Mouse (Mus musculus) embryonic facial prominence, embryonic 13.5 days (tissue): Measurements from ENCODE around the gene Tmem259. TPM values are rescaled to one million over a fixed set of nuclear protein-coding genes. Genes with fewer than 3 reads are reported as not detected.

Source experiments
- ATAC-seq: fragments of 200-750 bp; cut with Nextera tagmentation; 2 replicates; pipeline ENCODE4 v1.8.0; 2017; ENCODE audit warnings: low read depth; ENCODE audit not compliant: insufficient number of reproducible peaks, insufficient read depth, low FRiP score, low TSS enrichment
- H3K27ac ChIP-seq: fragments of 300-500 bp; sonication (generic); 2 replicates; pipeline ENCODE4 v1.5.1; 2015; ENCODE audit warnings: moderate library complexity, mild to moderate bottlenecking, inconsistent platforms
- H3K27me3 ChIP-seq: fragments of 300-500 bp; sonication (generic); 2 replicates; pipeline ENCODE4 v1.6.1; 2015; ENCODE audit warnings: mild to moderate bottlenecking, inconsistent platforms
- H3K36me3 ChIP-seq: fragments of 300-500 bp; sonication (generic); 2 replicates; pipeline ENCODE4 v1.6.1; 2015; ENCODE audit warnings: mild to moderate bottlenecking, inconsistent platforms
- H3K4me1 ChIP-seq: fragments of 300-500 bp; sonication (generic); 2 replicates; pipeline ENCODE4 v1.6.1; 2015; ENCODE audit warnings: inconsistent platforms
- H3K4me2 ChIP-seq: fragments of 300-500 bp; sonication (generic); 2 replicates; pipeline ENCODE4 v1.6.1; 2015; ENCODE audit warnings: moderate library complexity, mild to moderate bottlenecking, inconsistent platforms
- H3K4me3 ChIP-seq: fragments of 300-500 bp; sonication (generic); 2 replicates; pipeline ENCODE4 v1.5.1; 2015; ENCODE audit warnings: mild to moderate bottlenecking, inconsistent platforms
- H3K9ac ChIP-seq: fragments of 300-500 bp; sonication (generic); 2 replicates; pipeline ENCODE4 v1.6.1; 2015; ENCODE audit warnings: mild to moderate bottlenecking, inconsistent platforms
- H3K9me3 ChIP-seq: fragments of 300-500 bp; sonication (generic); 2 replicates; pipeline ENCODE4 v1.6.1; 2016; ENCODE audit warnings: inconsistent platforms
- WGBS: fragments of 180-500 bp; shearing (Covaris S2); methylation state at CpG from one replicate; pipeline ENCODE4 v1.1.7; 2015; ENCODE audit warnings: mixed read lengths; 5-methylcytosine and 5-hydroxymethylcytosine counted together
- polyA plus RNA-seq: library from polyadenylated mRNA; unstranded; fragments of >200 nt; fragmentation: Nextera tagmentation; extraction: Ambion mirVana; gene quantifications from 2 replicates; pipeline ENCODE4 v1.2.1, GENCODE M21; 2015

Gene Tmem259
- polyA plus RNA-seq, 1 experiment from 2014 or later = 15.4 TPM

- H3K4me2 ChIP-seq = no peak overlapping the region
- no peak overlapping the region for H3K4me3 ChIP-seq
- H3K9ac ChIP-seq = no peak overlapping the region
- WGBS = 79% methylated on average over 10 of the region's 10 CpGs
- H3K9me3 ChIP-seq = peaks cover 5% of the 10 kb centered on the region; the same call in 1 of the 2 replicates
- peaks cover 10% of the 10 kb centered on the region for H3K36me3 ChIP-seq
- no peak overlapping the region for H3K27ac ChIP-seq
- peaks cover 85% of the 10 kb centered on the region for H3K27me3 ChIP-seq
- no peak for ATAC-seq
- H3K4me1 ChIP-seq = peaks cover 27% of the 10 kb centered on the region
Observed at GRCm38 (mm10) chr10:80015583-80015982, 31.5 kb upstream of the Tmem259 start.

- H3K27me3 ChIP-seq = peaks cover 76% of the 10 kb centered on the region
- 21% methylated on average over 28 of the region's 28 CpGs for WGBS
- H3K4me1 ChIP-seq = peaks cover 18% of the 10 kb centered on the region
- peaks cover 9% of the 10 kb centered on the region for H3K9me3 ChIP-seq
- no peak overlapping the region for H3K4me2 ChIP-seq
- H3K36me3 ChIP-seq = peaks cover 18% of the 10 kb centered on the region
- H3K27ac ChIP-seq = no peak overlapping the region
- H3K4me3 ChIP-seq = no peak overlapping the region
- ATAC-seq = no peak
- H3K9ac ChIP-seq = 0 out of 2 replicates have a peak overlapping the region, but pooled peaks have one; percentile 38
Observed at GRCm38 (mm10) chr10:80014484-80015290, 30.6 kb upstream of the Tmem259 start.

- H3K9me3 ChIP-seq = peaks cover 9% of the 10 kb centered on the region
- no peak overlapping the region for H3K4me2 ChIP-seq
- H3K27me3 ChIP-seq = peaks cover 65% of the 10 kb centered on the region
- H3K4me1 ChIP-seq = peaks cover 7% of the 10 kb centered on the region
- H3K4me3 ChIP-seq = peak overlapping the region; percentile 1; the same call in 1 of the 2 replicates
- no peak for ATAC-seq
- H3K36me3 ChIP-seq = peaks cover 20% of the 10 kb centered on the region
- H3K9ac ChIP-seq = no peak overlapping the region
- WGBS = 22% methylated on average over 25 of the region's 25 CpGs
- H3K27ac ChIP-seq = no peak overlapping the region
Observed at GRCm38 (mm10) chr10:80013609-80014008, 29.5 kb upstream of the Tmem259 start.

- Histone ChIP-seq H3K4me3 (no peak overlapping the region), H3K4me2 (no peak overlapping the region), H3K36me3 (peaks cover 20% of the 10 kb centered on the region), H3K4me1 (peaks cover 6% of the 10 kb centered on the region; the same call in 1 of the 2 replicates), H3K9me3 (peaks cover 9% of the 10 kb centered on the region), H3K27ac (no peak overlapping the region), H3K9ac (no peak overlapping the region), H3K27me3 (peaks cover 53% of the 10 kb centered on the region)
- 88% methylated on average over 6 of the region's 6 CpGs for WGBS
- ATAC-seq = no peak
Observed at GRCm38 (mm10) chr10:80011740-80012139, 27.6 kb upstream of the Tmem259 start.

- WGBS = 92% methylated on average over 8 of the region's 8 CpGs
- Histone ChIP-seq H3K4me3 (no peak overlapping the region), H3K27me3 (peaks cover 23% of the 10 kb centered on the region)
Observed at GRCm38 (mm10) chr10:80004233-80004705, 20.1 kb upstream of the Tmem259 start.

GRCm38 (mm10) chr10:80003374-80004232 lies 19.5 kb upstream of the Tmem259 start:
- WGBS = 48% methylated on average over 9 of the region's 9 CpGs
- Histone ChIP-seq H3K4me3 (no peak overlapping the region), H3K4me2 (peak overlapping the region; percentile 14), H3K9me3 (no peaks in the 10 kb centered on the region), H3K4me1 (peaks cover 23% of the 10 kb centered on the region), H3K9ac (peak overlapping the region; percentile 51; the same call in 1 of the 2 replicates), H3K27me3 (peaks cover 28% of the 10 kb centered on the region), H3K36me3 (no peaks in the 10 kb centered on the region; the same call in 1 of the 2 replicates), H3K27ac (peak overlapping the region; percentile 14; the same call in 1 of the 2 replicates)
- no peak for ATAC-seq

More at GRCm38 (mm10) chr10:80004233-80004705, 20.1 kb upstream of the Tmem259 start:
- Histone ChIP-seq H3K4me1 (peaks cover 23% of the 10 kb centered on the region), H3K4me2 (no peak overlapping the region), H3K9ac (no peak overlapping the region), H3K9me3 (no peaks in the 10 kb centered on the region), H3K36me3 (no peaks in the 10 kb centered on the region; the same call in 1 of the 2 replicates), H3K27ac (no peak overlapping the region)
- ATAC-seq = no peak

- Histone ChIP-seq H3K27me3 (peaks cover 36% of the 10 kb centered on the region), H3K4me3 (no peak overlapping the region), H3K27ac (0 out of 2 replicates have a peak overlapping the region, but pooled peaks have one; percentile 16), H3K4me2 (peak overlapping the region; percentile 14), H3K9ac (peak overlapping the region; percentile 51; the same call in 1 of the 2 replicates), H3K36me3 (no peaks in the 10 kb centered on the region), H3K4me1 (peaks cover 28% of the 10 kb centered on the region), H3K9me3 (no peaks in the 10 kb centered on the region)
- no peak for ATAC-seq
- WGBS = 25% methylated on average over 21 of the region's 21 CpGs
Observed at GRCm38 (mm10) chr10:80002829-80003228, 18.7 kb upstream of the Tmem259 start.

GRCm38 (mm10) chr10:80001945-80002344 lies 17.8 kb upstream of the Tmem259 start:
- Histone ChIP-seq H3K9ac (no peak overlapping the region), H3K27ac (no peak overlapping the region), H3K4me2 (no peak overlapping the region), H3K9me3 (no peaks in the 10 kb centered on the region), H3K36me3 (no peaks in the 10 kb centered on the region), H3K27me3 (peaks cover 40% of the 10 kb centered on the region), H3K4me1 (peaks cover 32% of the 10 kb centered on the region), H3K4me3 (no peak overlapping the region)
- 69% methylated on average over 9 of the region's 9 CpGs for WGBS
- no peak for ATAC-seq

- peaks cover 20% of the 10 kb centered on the region for H3K4me1 ChIP-seq
- no peaks in the 10 kb centered on the region for H3K9me3 ChIP-seq
- H3K27ac ChIP-seq = no peak overlapping the region
- H3K4me3 ChIP-seq = peak overlapping the region; percentile 51
- peak overlapping the region; percentile 2; the same call in 1 of the 2 replicates for H3K9ac ChIP-seq
- H3K36me3 ChIP-seq = peaks cover 25% of the 10 kb centered on the region
- H3K4me2 ChIP-seq = peak overlapping the region; percentile 82
- WGBS = 6% methylated on average over 15 of the region's 15 CpGs
- peaks cover 34% of the 10 kb centered on the region for H3K27me3 ChIP-seq
- no peak for ATAC-seq
Observed at GRCm38 (mm10) chr10:79997819-79998218, 13.7 kb upstream of the Tmem259 start.

GRCm38 (mm10) chr10:79997034-79997760 lies 13.1 kb upstream of the Tmem259 start:
- Histone ChIP-seq H3K4me2 (peak overlapping the region; percentile 82), H3K9me3 (no peaks in the 10 kb centered on the region), H3K4me3 (peak overlapping the region; percentile 51), H3K27ac (peak overlapping the region; percentile 66), H3K36me3 (peaks cover 31% of the 10 kb centered on the region), H3K9ac (peak overlapping the region; percentile 64), H3K27me3 (peaks cover 28% of the 10 kb centered on the region), H3K4me1 (peaks cover 16% of the 10 kb centered on the region)
- under 1% methylated on average over 35 of the region's 35 CpGs for WGBS
- peak; percentile 45; the same call in 1 of the 2 replicates for ATAC-seq
